Mouse (Mus musculus): ENCODE results near the gene Tmem209.

Tmem209 gene

DNA sequence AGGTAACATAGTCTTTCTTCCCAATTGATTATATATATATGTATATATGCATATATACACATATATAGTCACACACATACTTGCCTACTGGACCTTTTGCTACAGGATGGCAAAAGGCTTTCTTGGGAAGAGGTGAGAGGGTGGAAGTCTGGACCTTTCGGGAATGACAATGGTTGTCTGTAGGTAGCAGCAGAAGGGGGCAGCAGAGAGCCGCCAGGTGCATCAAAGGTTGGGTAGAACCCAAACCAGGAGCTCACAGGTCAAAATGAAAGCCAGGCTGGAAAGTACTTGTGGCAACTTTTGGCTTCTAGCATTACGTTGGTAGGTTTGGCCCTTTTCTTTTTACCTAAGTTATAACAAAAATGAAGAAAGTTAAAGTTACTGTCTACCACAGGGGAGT lies 25.8 kb upstream of the Tmem209 start:
- DNase-seq: peak; percentile 50

DNA sequence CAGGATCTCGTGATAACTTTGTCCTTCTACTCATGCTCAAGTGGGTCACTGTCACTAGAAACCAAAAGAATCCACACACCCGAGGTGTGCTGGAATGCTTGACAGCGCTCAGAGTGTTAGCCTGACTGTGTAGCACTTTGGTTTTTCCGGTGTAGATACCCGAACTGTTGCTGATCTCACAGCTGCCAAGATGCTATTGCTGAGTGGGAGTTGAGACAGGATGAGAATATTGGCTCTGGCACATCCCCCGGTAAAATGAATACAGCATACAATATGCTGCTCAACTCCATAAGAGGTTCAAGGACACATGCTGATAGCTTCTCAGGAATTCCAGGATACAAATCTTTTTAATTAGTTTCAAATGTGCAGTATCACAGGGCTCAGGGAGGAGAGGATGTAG lies 19.2 kb upstream of the Tmem209 start:
- no peak for DNase-seq

DNA sequence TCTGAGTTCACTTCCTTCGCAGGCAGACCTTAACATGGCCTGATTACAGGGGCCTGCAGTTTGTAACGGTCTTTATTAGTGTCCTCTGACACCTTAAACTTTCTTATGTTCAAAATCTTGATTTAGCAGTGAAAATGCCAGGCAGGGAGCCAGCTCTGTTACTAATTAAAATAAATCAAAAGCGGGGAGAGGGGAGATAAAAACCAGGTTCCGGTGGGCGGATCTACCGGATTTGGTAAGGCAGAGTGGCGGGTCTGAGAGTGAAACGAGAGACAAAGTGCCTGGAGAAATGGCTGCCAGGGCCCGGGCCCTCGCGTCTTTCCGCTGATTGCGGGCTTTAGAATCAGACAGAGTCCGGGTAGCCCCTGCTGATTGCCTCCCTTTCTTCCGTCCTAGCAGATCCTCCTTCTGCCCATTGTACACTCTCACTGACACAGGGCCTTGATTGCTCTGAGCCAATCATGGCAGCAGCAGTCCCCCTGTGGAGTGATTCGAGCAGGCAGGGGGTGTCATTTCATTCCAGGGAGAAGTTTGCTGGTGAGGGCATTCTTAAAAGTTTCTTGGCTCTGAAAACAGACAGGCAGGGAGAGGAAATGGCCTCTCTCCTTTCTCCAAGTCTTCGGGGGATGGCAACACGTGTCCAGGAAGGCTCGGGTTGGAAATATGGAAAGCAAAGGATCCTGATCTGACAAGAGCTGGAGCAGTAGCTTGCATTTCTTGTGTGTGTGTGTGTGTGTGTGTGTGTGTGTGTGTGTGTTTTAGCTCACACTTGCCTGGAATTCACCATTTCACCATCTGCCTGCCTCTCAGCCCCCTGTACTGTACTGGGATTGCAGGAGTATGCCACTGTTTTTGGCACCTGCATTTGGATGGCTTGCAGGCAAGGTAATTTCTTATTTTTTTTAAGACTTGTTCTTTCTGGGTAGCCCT lies 17.3 kb upstream of the Tmem209 start:
- DNase-seq: peak; percentile 24

DNA sequence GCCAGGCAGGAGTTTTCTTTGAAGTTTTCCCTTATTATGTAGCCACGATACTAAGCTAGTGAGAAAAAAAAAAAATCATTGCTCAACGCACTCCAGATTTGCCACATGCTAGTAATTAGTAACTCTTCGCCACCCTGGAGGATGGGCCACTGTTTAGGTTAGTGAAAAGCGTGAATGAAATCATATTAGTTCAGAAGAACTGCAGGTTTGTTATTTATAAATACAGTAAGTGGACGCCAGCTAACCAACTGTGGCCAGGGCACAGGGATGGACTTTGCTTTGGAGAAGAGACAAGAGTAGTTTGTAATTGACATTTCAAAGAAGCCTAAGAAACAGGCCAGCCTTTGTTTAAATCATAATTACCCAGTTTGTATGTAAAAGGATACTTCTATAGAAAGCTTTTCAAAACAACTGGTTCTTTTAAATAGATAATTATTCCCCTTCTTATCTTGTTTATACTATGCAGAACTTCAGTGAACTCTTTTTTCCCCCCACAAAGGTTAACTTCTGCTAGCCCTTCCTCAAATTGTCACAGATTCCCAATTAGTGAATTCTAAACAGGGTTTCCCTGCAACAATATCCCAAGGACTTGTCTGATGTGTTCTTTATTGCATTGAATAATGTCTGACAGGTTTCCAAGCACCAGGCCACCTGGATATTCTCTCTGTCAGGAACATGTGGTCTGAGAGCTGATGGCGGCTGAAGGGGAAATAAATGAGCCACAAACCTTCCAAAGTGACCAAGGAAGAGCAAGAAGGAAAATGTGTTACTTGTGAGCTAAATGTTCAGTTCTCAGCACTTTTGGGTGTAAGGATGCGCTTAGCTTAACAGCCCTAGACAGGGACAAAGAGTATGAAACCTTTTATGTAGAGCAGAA lies 16.1 kb upstream of the Tmem209 start:
- DNase-seq: no peak

DNA sequence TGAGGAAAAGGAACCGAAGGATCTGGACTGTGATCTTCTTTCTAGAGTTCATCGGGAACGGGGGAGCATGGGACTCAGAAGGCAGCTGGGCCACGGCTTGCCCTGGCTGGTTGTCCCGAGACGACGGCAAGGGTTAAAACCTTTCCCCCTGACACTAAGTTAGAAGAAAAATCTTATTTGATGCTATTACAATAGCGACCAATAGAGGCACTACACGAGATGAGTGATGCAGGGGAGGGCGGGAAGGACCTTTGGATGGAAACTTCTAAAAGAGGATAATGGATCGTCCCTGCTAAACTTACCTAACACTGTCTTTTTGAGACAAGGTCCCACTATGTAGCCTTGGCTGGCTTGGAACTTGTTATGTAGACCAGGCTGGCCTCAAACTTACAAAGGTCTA lies 10.8 kb upstream of the Tmem209 start:
- DNase-seq: no peak

DNA sequence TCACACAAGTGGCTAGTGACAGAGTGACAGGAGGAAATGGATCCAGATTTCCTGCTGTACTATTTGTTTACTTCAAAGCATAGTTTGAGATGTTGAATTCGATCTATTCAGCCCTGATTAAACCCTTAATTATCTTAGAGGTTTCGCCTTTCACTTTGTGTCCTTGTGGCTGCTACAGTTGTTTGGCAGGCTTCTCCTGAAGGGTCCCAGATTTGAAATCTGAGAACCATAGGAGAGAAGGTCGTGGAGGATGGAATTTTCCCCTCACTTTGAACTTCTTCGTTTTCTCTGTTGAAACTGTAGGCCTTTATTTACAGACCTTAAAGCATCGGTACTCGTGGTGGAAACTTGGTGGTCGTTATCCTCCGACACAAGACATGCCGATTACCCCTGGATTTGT lies 4.7 kb upstream of the Tmem209 start:
- no peak for DNase-seq

DNA sequence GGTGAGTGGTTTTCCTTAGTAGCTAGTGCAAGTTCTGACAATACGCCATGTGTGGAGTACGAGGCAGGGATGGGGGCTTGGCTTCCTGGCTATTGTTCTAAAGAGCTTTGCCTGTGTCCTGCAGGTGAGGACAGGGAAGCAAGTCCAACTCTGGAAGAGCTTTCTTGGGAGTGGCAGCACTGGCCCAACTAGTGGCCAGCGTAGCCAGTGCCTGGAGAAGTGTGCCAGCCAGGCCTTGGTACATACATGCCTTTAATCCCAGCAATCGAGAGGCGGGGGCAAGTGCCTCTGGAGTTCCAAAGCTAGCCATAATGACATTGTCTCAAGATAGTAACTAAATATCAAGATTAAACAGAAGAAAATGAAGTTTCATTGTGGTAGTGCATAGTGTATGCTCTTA lies 708 bp upstream of the Tmem209 start:
- peak; percentile 10 for DNase-seq

DNA sequence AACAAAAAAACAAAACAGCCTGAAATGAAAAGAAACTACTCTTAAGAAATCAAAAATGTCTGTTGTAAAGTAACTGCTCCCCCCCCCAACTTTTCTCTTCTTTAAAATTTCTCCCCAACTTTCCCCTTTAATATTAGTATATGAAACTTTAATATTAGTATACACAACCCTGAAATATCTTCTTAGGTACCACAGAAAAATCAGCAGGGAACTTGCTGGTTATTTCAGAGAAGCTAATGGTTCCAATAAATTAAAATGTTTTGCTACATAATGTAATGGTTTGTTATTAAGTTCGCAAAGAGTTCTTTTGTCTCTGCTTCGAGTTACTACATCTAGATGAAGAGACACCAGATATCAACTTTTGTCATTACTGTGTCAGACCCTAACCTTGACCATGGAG lies 759 bp downstream of the Tmem209 start:
- no peak for DNase-seq

DNA sequence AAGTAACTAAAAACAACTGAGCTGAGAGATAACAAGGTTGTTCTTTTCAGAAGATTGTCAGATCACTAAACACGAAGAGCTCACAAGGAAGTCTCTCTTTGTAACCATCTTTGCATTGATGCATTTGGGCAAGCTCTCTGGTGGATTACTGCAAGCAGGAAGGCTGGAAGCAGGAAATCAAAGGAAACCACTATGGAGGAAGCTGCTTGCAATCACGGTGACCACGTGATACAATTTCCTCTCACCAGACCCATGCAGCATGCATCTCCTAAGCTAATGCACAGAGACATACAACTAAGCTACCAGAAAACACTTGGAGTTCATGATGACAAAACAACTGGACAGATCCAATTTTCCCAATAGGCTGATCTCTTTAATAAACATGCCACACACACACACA lies 10.5 kb downstream of the Tmem209 start:
- no peak for DNase-seq

DNA sequence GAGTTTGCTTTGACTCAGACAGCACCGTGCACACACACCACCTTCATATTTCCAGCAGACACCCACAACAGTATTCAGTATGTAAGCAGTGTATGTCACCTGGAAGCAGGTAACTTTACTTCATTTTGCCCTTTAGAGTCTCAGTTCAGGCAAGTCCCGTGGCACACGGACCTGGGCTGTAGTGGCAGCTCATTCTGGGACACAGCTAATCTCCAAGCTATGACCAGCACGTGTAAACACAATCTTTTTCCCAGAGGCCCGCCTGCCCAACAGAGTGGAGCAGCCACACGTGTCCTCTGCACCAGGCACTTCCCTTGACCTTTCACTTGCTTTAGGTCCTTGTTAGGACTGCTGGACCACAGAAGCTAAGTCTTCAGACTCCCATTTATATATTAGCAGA lies 23.1 kb downstream of the Tmem209 start:
- no peak for DNase-seq

DNA sequence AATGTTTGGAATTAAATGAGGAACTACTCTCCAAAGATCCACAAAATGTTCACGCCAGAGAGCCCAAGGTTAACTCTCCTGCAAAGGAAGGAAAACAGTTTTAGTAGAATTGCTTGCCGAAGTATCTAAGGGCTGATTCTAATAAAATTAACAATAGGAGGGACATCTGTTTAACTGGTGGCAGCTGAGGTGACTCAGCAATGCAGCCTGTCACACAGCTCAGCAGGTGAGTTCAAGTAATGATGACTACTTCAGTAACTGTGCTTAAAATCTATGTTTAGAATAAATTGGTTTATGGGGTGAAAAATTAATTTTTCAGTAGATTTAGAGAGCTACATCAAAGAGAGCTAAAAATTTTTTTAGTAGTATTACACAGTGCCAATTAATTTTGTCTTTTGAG lies 26.7 kb downstream of the Tmem209 start:
- no peak for DNase-seq

DNA sequence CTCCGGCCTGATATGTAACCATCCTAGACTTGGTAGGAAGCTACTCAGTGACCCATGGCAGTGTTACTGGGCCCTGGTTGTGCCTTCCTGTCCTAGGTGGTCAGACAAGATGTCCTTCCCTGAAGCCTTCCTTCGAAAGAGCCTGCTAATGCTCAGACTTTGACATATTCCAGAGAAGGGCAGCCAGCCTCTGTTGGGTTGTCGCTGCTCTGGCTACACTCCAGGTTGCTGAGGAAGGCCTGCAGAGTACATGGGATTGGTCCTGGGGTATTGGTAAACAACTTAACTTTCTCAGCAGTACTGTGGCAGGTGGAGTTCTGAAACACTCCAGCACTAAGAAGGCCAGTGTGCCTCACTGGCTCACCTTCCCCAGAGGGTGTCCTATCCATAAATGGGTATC lies 30.2 kb downstream of the Tmem209 start:
- DNase-seq: no peak

DNA sequence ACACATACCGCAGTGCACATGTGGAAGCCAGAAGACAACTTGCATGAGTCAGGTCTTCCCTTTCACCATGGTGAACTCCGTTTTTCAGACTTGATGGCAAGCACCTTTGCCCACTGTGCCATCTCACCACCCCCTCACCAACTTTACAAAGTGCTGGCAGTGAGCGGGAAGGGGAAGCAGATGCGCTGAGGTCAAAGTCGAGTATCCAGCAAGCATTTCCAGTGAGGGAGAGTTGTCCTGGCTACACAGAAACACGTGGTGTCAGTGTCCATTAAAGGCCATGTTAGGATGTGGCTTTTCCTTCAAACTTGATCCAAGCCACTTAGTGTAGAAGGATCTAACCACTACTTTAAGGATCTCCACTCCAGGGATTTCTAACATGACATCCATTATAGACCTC lies 31.8 kb downstream of the Tmem209 start:
- DNase-seq: no peak

DNA sequence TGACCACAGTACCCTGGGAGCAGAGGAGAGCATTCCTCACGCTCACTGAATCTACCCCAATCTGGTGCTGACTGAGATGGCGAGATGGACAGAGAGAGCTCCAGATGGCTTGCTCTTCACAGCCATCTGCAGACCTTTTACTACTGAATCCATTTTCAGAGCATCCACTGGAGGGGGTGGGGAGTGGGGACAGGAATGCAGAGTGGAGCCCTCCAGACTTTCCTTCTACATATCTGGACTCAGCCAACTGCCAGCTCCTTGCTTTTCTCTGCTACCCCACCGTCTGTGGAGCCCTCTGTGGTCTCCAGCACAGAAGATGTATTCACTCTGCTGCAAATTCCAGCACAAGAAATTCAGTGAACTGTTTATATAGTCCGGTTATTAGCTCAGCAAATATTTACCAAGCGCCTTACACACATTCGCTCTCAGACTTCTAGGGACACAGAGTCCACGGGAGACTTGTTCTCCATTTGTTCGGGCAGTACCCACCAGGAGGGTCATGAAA lies 32.3 kb downstream of the Tmem209 start:
- no peak for DNase-seq

DNA sequence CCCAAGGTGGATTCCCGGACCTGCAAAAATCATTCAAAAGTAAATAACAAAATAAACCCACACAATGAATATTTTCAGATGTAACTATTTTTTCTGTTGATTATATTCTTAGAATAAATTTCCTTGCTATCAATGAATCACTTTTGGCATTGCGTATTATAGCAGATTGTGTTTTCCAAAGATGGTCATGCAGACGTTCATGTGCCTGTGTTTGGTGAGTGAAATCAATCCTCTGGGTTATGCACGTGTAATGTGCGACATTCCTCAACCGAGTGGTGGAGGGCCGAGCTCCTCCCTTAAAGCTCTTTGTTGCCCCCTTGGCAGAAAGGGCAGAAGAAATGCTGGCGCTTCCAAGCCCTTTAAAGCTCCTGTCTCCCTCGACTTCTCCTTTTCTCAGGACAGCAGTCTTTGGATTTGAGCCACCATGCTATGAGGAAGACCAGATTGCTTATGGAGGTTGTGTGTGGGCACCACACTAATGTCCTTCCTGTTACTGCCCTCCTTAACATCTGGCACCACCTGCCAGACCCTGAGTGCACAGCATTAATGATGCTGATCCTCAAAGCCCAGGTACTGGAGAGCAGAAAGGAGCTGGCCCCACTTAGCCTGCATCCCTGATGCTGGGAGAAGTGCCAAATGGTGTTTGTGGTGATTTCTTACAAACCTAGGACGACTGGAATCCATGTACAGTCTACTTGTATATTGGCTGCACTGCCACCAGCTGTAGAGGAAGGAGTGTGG lies 33.4 kb downstream of the Tmem209 start:
- DNase-seq: no peak

DNA sequence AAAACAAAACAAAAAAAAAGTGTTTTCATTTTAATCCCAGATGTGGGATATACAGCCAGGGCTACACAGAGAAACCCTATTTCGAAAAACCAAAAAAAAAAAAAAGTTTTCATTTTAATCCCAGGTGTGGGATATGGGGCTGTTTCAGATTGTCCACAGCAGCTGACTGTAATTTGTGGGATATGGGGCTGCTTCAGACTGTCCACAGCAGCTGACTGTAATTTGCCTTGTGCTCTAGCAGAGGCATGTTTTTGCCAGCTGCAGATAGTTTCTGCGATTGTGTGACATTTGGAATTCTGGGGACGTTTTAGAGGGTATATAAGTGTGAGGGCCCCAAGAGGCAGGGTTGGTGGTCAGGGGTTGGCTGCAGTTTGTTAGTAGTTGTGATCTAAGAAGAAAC lies 37.9 kb downstream of the Tmem209 start:
- DNase-seq: no peak

DNA sequence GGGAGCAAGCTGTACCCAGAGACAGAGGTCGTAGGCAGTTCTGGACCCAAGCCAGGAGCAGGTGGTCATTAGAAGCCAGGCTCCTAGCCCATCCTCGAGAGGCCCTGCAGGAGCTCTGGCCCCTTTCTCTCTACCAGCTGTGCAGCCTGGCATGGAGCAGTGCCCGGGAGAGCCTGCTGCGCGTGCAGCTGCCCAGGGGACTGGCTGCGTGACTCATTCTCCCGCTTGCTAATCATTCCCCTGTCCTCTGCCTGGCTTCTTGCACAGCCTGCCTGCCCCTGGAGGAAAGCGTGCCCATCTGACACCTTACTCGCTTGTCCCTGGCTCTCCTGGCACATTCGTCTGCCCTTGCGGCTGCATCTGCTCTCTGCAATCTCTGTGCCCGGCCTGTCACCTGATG lies 40.2 kb downstream of the Tmem209 start:
- DNase-seq: no peak

DNA sequence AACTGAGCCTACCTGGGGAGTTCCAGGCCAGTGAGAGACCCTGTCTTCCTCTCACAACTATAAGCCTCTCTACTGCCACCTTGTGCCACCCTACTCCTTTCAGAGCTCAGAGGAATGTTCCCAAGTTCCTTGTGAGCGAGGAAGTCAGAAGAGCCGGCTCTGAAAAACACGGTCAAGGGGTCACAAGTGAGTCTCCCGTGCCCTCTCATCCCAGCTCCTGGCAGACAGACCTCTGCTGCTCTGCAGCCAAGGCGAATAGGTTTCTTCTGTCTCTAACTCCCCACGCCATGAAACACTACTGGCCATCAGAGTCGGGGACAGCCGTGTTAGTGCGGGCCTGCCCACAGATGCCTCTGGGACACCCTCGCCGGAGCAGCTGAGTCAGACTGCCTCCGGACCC lies 40.9 kb downstream of the Tmem209 start:
- peak; percentile 39 for DNase-seq

DNA sequence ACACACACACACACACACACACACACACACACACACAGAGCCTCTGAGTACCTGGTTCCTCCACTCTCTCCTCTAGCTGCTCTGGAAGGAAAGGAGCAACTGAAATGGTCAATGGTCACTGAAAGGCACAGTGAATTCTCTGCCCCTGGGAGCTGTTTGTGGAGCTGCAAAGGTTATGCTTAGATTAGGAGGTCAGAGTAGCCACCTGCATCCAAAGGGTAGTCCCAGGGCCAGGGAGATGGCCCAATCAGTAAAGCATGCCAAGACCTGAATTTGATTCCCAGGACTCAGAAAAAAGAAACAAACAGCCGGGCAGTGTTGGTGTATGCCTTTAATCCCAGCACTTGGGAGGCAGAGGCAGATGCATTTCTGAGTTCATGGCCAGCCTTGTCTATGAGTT lies 41.5 kb downstream of the Tmem209 start:
- DNase-seq: no peak

DNA sequence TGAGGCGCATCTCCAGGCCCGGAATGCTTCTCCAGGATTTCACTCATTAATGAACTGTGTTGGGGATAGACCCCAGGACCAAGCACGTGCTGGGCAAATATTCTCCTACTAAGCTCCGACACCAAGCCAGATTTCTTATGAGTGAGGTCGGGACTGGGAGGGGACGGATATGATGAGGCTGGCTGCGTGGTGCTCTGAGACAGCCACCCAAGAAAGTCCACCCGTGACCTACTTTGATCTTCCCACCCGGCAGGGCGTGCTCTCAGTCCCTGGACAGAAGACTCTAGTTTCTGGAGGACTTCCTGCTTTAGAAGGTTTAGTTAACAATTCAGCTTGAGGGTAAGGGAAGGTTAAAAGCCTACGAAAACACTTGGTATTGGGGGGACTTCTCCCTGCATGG lies 44.0 kb downstream of the Tmem209 start:
- DNase-seq: no peak

DNA sequence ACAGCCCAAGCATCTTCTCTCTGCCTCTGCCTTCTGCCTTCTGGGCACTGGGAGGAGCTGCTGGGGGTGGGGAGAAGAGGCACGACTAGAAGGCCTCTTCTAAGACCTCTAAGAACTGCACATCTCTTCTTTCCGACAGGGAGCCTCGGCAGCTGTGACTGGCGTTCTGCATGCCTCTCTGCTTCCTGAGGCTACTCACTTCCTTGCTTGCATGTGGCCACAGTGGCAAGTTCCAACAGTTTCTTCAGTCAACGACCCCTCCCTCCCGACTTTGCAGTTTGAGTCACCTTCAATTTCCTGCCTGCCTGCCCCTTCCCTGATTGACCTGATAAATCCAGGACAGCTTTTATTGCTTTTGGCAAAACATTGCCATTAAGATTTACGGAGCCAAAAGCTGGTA lies 46.8 kb downstream of the Tmem209 start:
- DNase-seq: no peak

DNA sequence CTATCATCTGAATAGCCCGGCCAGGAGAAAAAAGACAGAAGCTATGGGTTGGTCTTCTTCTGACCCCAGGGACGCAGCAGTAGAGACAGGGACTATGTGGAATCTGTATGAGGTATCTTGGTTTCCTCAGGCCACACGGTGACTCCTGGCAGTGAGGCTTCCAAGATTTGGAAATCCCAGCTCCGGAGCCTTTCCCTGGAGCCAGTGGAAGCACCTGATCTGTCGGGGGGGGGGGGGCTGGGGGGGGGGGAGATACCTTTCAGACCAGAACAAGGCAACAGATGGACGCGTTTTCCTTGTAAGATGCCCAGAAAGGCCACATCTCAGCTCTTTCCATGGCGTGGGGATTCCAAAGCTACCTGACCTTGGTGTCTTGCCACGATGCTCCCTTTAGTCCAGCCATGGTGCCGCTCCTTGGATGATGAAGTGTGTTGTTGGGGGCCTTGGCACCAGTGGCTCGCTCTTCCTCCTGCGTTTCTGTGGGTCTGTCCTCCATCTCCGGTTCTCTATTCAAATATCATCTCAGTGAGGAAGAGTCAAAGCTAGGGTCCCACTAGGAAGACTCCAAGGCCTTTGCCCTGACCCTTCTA lies 47.7 kb downstream of the Tmem209 start:
- no peak for DNase-seq
